Mouse (Mus musculus) limb, embryonic 14.5 days (tissue): Measurements from ENCODE around the gene Dpy19l1. TPM values are rescaled to one million over a fixed set of nuclear protein-coding genes. Genes with fewer than 3 reads are reported as not detected.

Source experiments
- ATAC-seq: fragments of 200-750 bp; cut with Nextera tagmentation; 2 replicates; pipeline ENCODE4 v1.8.0; 2017; ENCODE audit warnings: low read depth, moderate number of reproducible peaks, moderate TSS enrichment; ENCODE audit not compliant: low FRiP score
- DNase-seq: peaks from one replicate; pipeline ENCODE4 v3.0.0-alpha.2; 2015; ENCODE audit warnings: low spot score
- H3K27ac ChIP-seq: fragments of 300-500 bp; sonication (generic); replicated peaks from 2 replicates; pipeline ENCODE4 v1.5.1; 2014; ENCODE audit warnings: low read depth, mild to moderate bottlenecking, low read length, moderate library complexity, mixed read lengths
- H3K27me3 ChIP-seq: fragments of 300-500 bp; sonication (generic); 2 replicates; pipeline ENCODE4 v1.6.1; 2014; ENCODE audit warnings: low read length, mixed read lengths; ENCODE audit not compliant: control insufficient read depth, insufficient read depth
- H3K36me3 ChIP-seq: fragments of 300-500 bp; sonication (generic); 2 replicates; pipeline ENCODE4 v1.6.1; 2014; ENCODE audit warnings: mild to moderate bottlenecking, low read length, moderate library complexity, mixed read lengths; ENCODE audit not compliant: control insufficient read depth, insufficient read depth
- H3K4me1 ChIP-seq: fragments of 300-500 bp; sonication (generic); 2 replicates; pipeline ENCODE4 v1.6.1; 2014; ENCODE audit warnings: antibody characterized with exemption, low read length, mixed read lengths; ENCODE audit not compliant: control insufficient read depth, insufficient read depth
- H3K4me2 ChIP-seq: fragments of 300-500 bp; sonication (generic); replicated peaks from 2 replicates; pipeline ENCODE4 v1.6.1; 2014; ENCODE audit warnings: low read depth, mild to moderate bottlenecking, low read length, moderate library complexity; ENCODE audit not compliant: severe bottlenecking
- H3K4me3 ChIP-seq: fragments of 300-500 bp; sonication (generic); replicated peaks from 2 replicates; pipeline ENCODE4 v1.5.1; 2014; ENCODE audit warnings: low read length
- H3K9ac ChIP-seq: fragments of 300-500 bp; sonication (generic); 2 replicates; pipeline ENCODE4 v1.6.1; 2014; ENCODE audit warnings: mild to moderate bottlenecking, low read depth, low read length, moderate library complexity; ENCODE audit not compliant: severe bottlenecking
- H3K9me3 ChIP-seq: fragments of 300-500 bp; sonication (generic); 2 replicates; pipeline ENCODE4 v1.6.1; 2016; ENCODE audit warnings: low read length; ENCODE audit not compliant: control insufficient read depth
- POLR2A ChIP-seq: fragments of 200-500 bp; IDR thresholded peaks from 2 replicates; pipeline ENCODE4 v1.8.0; 2012; ENCODE audit warnings: inconsistent platforms, mild to moderate bottlenecking, moderate library complexity, borderline replicate concordance; ENCODE audit not compliant: insufficient read depth, insufficient read length; ENCODE audit errors: extremely low read depth
- WGBS: fragments of 180-500 bp; shearing (Covaris S2); extraction: QIAGEN DNeasy Blood & Tissue Kit; methylation state at CpG from one replicate; pipeline ENCODE4 v1.1.7; 2014; 5-methylcytosine and 5-hydroxymethylcytosine counted together
- polyA plus RNA-seq, 2 experiments: library from polyadenylated mRNA; depleted of rRNA in 1 of 2; stranded (reverse) in 1 of 2; unstranded in 1 of 2; fragments of >200 nt; fragmentation: Nextera tagmentation in 1 of 2; extraction: Ambion mirVana in 1 of 2; gene quantifications; 2 replicates each; pipeline versions ENCODE4 v1.2.1 to v1.2.3; 2012 to 2014

Dpy19l1 gene
- polyA plus RNA-seq, 2 experiments = 25.5 to 41.3 TPM

- no peak overlapping the region for H3K9ac ChIP-seq
- peaks cover 5% of the 10 kb centered on the region for H3K36me3 ChIP-seq
- no peak overlapping the region for H3K4me2 ChIP-seq
- ATAC-seq = no peak
- H3K4me1 ChIP-seq = no peaks in the 10 kb centered on the region
- no peaks in the 10 kb centered on the region for H3K9me3 ChIP-seq
- no peak for TF ChIP-seq POLR2A
- no peak overlapping the region for H3K4me3 ChIP-seq
- no peak overlapping the region for H3K27ac ChIP-seq
- DNase-seq = no peak
- 74% methylated on average over 3 of the region's 3 CpGs for WGBS
- H3K27me3 ChIP-seq = no peaks in the 10 kb centered on the region
Measured at GRCm38 (mm10) chr9:24407992-24408391, 94.9 kb downstream of the Dpy19l1 start.

GRCm38 (mm10) chr9:24394146-24394545 is 108.8 kb downstream of the Dpy19l1 start:
- no peak for TF ChIP-seq POLR2A
- H3K4me3 ChIP-seq = no peak overlapping the region
- no peaks in the 10 kb centered on the region for H3K4me1 ChIP-seq
- no peak overlapping the region for H3K4me2 ChIP-seq
- H3K36me3 ChIP-seq = no peaks in the 10 kb centered on the region
- no peak overlapping the region for H3K27ac ChIP-seq
- DNase-seq = peak; percentile 6
- no peak for ATAC-seq
- H3K9ac ChIP-seq = no peak overlapping the region
- 64% methylated on average over 3 of the region's 3 CpGs for WGBS
- peaks cover 5% of the 10 kb centered on the region; the same call in 1 of the 2 replicates for H3K9me3 ChIP-seq
- H3K27me3 ChIP-seq = no peaks in the 10 kb centered on the region

DNA sequence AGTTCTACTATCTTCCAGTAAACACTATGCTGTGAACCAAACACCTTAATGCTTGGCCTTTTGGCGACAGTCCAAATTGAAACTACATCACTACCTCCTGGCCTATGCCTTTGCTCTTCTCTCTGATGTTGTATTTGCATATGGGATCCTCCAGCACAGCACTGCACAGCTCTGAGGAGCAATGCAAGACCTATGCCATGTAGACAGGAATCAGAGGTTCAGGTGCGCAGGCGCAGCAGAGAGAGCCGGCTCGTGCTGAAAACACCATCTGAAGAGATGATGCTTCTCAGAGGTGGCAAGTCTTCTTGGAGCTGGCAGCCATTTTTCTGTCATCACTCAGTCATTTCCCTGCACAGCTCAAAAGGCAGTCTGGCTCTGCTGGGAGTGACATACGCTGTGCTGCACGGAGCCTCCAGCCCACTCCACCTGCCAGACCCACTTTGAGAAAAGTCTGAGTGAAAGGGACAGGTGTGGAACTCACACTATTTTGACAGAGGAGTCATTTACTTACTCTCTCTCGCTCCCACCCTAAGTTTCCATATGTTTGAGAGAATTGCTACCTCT is 112.1 kb downstream of the Dpy19l1 start:
- Histone ChIP-seq H3K4me1 (no peaks in the 10 kb centered on the region), H3K4me3 (no peak overlapping the region), H3K9ac (no peak overlapping the region), H3K27me3 (no peaks in the 10 kb centered on the region), H3K4me2 (no peak overlapping the region), H3K9me3 (no peaks in the 10 kb centered on the region), H3K27ac (no peak overlapping the region), H3K36me3 (no peaks in the 10 kb centered on the region)
- DNase-seq = no peak
- no peak for TF ChIP-seq POLR2A
- no peak for ATAC-seq
- 80% methylated on average over 8 of the region's 8 CpGs for WGBS

DNA sequence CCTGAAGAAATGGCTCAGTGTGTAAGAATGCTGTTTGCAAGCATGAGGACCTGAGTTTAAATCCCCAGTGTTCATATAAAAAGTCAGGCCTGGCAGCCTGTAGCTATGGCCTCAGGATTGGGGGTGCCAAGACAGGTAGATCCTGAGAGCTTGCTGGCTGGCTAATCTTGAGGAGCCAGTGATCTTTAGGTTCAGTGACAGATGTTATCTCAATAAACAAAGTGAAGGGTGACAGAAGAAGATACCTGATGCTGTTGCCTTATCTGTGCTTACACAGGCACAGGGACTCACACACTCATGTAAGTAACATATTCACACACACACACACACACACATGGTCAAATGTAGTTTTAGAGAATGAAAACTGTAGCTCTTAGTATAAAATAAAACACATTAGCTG is 115.7 kb downstream of the Dpy19l1 start:
- no peaks in the 10 kb centered on the region for H3K36me3 ChIP-seq
- DNase-seq (no peak), ATAC-seq (no peak)
- H3K9ac ChIP-seq = no peak overlapping the region
- no peak overlapping the region for H3K27ac ChIP-seq
- H3K4me2 ChIP-seq = no peak overlapping the region
- H3K9me3 ChIP-seq = no peaks in the 10 kb centered on the region
- no peaks in the 10 kb centered on the region for H3K4me1 ChIP-seq
- H3K4me3 ChIP-seq = no peak overlapping the region
- H3K27me3 ChIP-seq = no peaks in the 10 kb centered on the region
- TF ChIP-seq POLR2A = no peak

DNA sequence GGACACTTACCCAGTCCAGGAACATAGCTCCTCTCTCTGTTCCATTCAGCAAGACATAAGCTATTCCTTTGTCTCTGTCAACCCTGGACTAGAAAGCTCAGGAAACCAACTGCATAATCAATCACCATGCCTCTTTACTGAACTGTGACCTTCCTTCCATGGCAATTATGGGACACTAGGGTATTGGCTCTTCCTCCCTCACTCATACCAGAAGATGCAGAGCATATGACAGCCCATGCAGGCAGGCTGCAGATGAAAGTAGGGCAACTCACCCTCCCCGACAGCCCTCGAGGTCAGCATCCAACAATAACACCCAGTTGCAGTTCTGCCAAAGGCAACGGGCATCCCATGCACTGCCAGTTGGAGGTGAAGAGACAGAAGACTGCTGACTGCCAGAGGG is 123.6 kb downstream of the Dpy19l1 start:
- Histone ChIP-seq H3K4me1 (no peaks in the 10 kb centered on the region), H3K27ac (no peak overlapping the region), H3K4me2 (no peak overlapping the region), H3K9me3 (no peaks in the 10 kb centered on the region), H3K4me3 (no peak overlapping the region), H3K9ac (no peak overlapping the region), H3K27me3 (no peaks in the 10 kb centered on the region), H3K36me3 (no peaks in the 10 kb centered on the region)
- DNase-seq (no peak), ATAC-seq (no peak)
- no peak for TF ChIP-seq POLR2A
- 67% methylated on average over 3 of the region's 3 CpGs for WGBS

GRCm38 (mm10) chr9:24378848-24379247 is 124.1 kb downstream of the Dpy19l1 start:
- H3K9me3 ChIP-seq = no peaks in the 10 kb centered on the region
- H3K4me2 ChIP-seq = no peak overlapping the region
- 92% methylated on average over 2 of the region's 2 CpGs for WGBS
- H3K27me3 ChIP-seq = no peaks in the 10 kb centered on the region
- H3K9ac ChIP-seq = no peak overlapping the region
- no peak for TF ChIP-seq POLR2A
- H3K4me1 ChIP-seq = no peaks in the 10 kb centered on the region
- DNase-seq (no peak), ATAC-seq (no peak)
- no peak overlapping the region for H3K4me3 ChIP-seq
- no peaks in the 10 kb centered on the region for H3K36me3 ChIP-seq
- H3K27ac ChIP-seq = no peak overlapping the region

Other genes with a start within 250 kb of the Dpy19l1 start
- gene Cypt4, start 122.1 kb upstream of the Dpy19l1 start, polyA plus RNA-seq (2012; rRNA removed) = not detected in 2 replicates
- gene Cypt4, start 122.1 kb upstream of the Dpy19l1 start, polyA plus RNA-seq (2014; fragmentation: Nextera tagmentation; extraction: Ambion mirVana) = not detected in 2 replicates
- 0.03 and 0.08 TPM in 2 replicates for gene Dpy19l2, start 193.2 kb upstream of the Dpy19l1 start, polyA plus RNA-seq (2012; rRNA removed)
- gene Dpy19l2, start 193.2 kb upstream of the Dpy19l1 start, polyA plus RNA-seq (2014; fragmentation: Nextera tagmentation; extraction: Ambion mirVana) = 0.07 and 0.10 TPM in 2 replicates